Mouse (Mus musculus): Measurements from ENCODE around the gene Gm45716.

- no peak for TF ChIP-seq POLR2A (IDR thresholded peaks at IDR 0.05; ENCODE audit: low read depth, low read length)
- TF ChIP-seq CTCF (IDR thresholded peaks at IDR 0.05; ENCODE audit: extremely low read depth, insufficient read depth, insufficient read length, insufficient replicate concordance): no peak
These were observed 92.6 kb downstream of the Gm45716 start for GRCm38 (mm10) chr11:90280069-90280468.

Data from spleen, adult 2 months (tissue).